Mouse (Mus musculus): ENCODE measurements at regions not wholly inside any gene's neighbourhood (a gene's known extent, or its start where the extent isn't known, plus 50 kb on each side); places are given as distances from the start of the nearest gene placed in this dataset.

DNA sequence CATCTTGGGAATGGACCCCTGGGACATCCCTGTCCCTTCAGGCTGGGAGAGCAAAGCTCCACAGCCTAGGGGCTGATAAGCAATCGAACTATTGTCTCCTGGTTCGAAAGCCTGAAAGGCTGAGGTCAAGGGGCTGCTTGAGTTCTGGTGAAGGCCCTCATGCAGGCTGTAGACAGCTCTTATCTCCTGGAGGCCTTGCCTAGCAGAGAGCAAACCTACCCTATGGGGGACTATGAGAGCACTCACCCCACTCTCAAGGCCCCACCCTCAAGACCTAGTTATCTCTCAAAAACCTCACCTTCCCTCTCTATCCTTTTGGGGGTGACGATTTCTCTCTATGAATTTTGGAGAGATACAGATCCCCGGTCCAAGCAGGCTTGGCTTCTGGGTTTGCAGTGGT is 92.8 kb downstream of the Gadd45g start:
- DNase-seq (ENCODE audit: low spot score) (no peak), ATAC-seq (replicated peaks; ENCODE audit: low FRiP score, low read depth) (no peak)
- Histone ChIP-seq H3K9me3 (replicated peaks; ENCODE audit: low read length) (no peaks in the 10 kb centered on the region), H3K4me3 (replicated peaks; ENCODE audit: low read depth, low read length) (no peak overlapping the region), H3K27me3 (ENCODE audit: insufficient read depth, low read length) (no peaks in the 10 kb centered on the region), H3K36me3 (ENCODE audit: insufficient read depth, low read length) (no peaks in the 10 kb centered on the region), H3K4me2 (ENCODE audit: low read length) (no peak overlapping the region), H3K4me1 (replicated peaks; ENCODE audit: insufficient read depth, low read length) (no peaks in the 10 kb centered on the region), H3K27ac (no peak overlapping the region), H3K9ac (ENCODE audit: low read depth, low read length) (no peak overlapping the region)
- WGBS: 87% methylated on average over 4 of the region's 4 CpGs
- TF ChIP-seq CTCF (IDR thresholded peaks at IDR 0.05; ENCODE audit: low read depth): no peak

DNA sequence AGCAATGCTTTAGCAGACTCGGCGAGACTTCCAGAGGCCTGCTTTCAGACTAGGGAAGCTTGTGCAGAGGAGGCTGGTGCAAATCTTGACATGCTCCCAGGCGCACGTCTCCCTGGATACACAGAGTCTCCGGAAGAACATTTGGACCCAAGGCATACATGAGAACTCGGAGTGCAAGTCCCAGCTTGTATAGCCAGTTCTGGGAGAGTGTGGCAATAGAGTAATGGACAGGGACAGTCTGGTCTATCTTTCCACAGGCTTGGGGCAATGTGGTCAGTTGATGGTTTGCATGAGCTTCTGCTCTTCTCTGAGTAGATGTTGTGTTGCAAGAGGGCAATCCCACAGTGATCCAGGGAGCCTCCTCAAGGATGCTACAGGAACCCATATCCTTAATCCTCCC is 93.2 kb downstream of the Gadd45g start:
- TF ChIP-seq CTCF (IDR thresholded peaks at IDR 0.05; ENCODE audit: low read depth): no peak
- no peaks in the 10 kb centered on the region for H3K9me3 ChIP-seq (replicated peaks; ENCODE audit: low read length)
- no peaks in the 10 kb centered on the region for H3K36me3 ChIP-seq (ENCODE audit: insufficient read depth, low read length)
- H3K9ac ChIP-seq (ENCODE audit: low read depth, low read length): no peak overlapping the region
- no peaks in the 10 kb centered on the region for H3K27me3 ChIP-seq (ENCODE audit: insufficient read depth, low read length)
- no peak overlapping the region for H3K4me3 ChIP-seq (replicated peaks; ENCODE audit: low read depth, low read length)
- no peak for ATAC-seq (replicated peaks; ENCODE audit: low FRiP score, low read depth)
- H3K4me2 ChIP-seq (ENCODE audit: low read length): no peak overlapping the region
- DNase-seq (ENCODE audit: low spot score): no peak
- no peak overlapping the region for H3K27ac ChIP-seq
- 96% methylated on average over 6 of the region's 6 CpGs for WGBS
- no peaks in the 10 kb centered on the region for H3K4me1 ChIP-seq (replicated peaks; ENCODE audit: insufficient read depth, low read length)

- no peaks in the 10 kb centered on the region for H3K36me3 ChIP-seq (ENCODE audit: insufficient read depth, low read length)
- H3K27me3 ChIP-seq (ENCODE audit: insufficient read depth, low read length): no peaks in the 10 kb centered on the region
- H3K27ac ChIP-seq: no peak overlapping the region
- H3K9me3 ChIP-seq (replicated peaks; ENCODE audit: low read length): no peaks in the 10 kb centered on the region
- H3K4me1 ChIP-seq (replicated peaks; ENCODE audit: insufficient read depth, low read length): 0 out of 2 replicates have a peak, but pooled peaks cover 4% of the 10 kb centered on the region
- H3K4me3 ChIP-seq (replicated peaks; ENCODE audit: low read depth, low read length): no peak overlapping the region
- no peak overlapping the region for H3K4me2 ChIP-seq (ENCODE audit: low read length)
- H3K9ac ChIP-seq (ENCODE audit: low read depth, low read length): no peak overlapping the region
- ATAC-seq (replicated peaks; ENCODE audit: low FRiP score, low read depth) (no peak), DNase-seq (ENCODE audit: low spot score) (peak; percentile 73)
- WGBS: 63% methylated on average over 3 of the region's 3 CpGs
- no peak for TF ChIP-seq CTCF (IDR thresholded peaks at IDR 0.05; ENCODE audit: low read depth)
Measured at GRCm38 (mm10) chr13:51946171-51946570, 99.7 kb downstream of the Gadd45g start.

DNA sequence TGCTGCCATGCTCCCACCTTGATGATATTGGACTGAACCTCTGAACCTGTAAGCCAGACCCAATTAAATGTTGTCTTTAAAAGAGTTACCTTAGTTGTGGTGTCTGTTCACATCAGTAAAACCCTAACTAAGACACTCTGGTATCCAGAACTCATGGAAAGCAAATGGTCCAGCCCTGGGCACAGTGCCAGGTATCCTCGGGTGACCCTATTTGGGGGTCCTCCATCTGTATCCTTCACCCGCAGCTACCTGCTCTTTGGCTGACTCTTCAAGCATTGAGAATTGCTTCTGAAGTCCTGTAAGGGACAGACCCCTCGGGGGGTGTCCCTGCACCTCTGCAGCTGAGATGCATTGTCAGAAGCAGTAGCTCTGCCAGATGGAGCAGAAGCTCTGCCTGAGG is 102.4 kb downstream of the Gadd45g start:
- Histone ChIP-seq H3K9ac (ENCODE audit: low read depth, low read length) (no peak overlapping the region), H3K36me3 (ENCODE audit: insufficient read depth, low read length) (no peaks in the 10 kb centered on the region), H3K27me3 (ENCODE audit: insufficient read depth, low read length) (no peaks in the 10 kb centered on the region), H3K9me3 (replicated peaks; ENCODE audit: low read length) (no peaks in the 10 kb centered on the region), H3K4me3 (replicated peaks; ENCODE audit: low read depth, low read length) (no peak overlapping the region), H3K4me2 (ENCODE audit: low read length) (no peak overlapping the region), H3K4me1 (replicated peaks; ENCODE audit: insufficient read depth, low read length) (0 out of 2 replicates have a peak, but pooled peaks cover 4% of the 10 kb centered on the region), H3K27ac (no peak overlapping the region)
- 69% methylated on average over 3 of the region's 3 CpGs for WGBS
- DNase-seq (ENCODE audit: low spot score) (no peak), ATAC-seq (replicated peaks; ENCODE audit: low FRiP score, low read depth) (no peak)
- TF ChIP-seq CTCF (IDR thresholded peaks at IDR 0.05; ENCODE audit: low read depth): no peak

- Histone ChIP-seq H3K36me3 (ENCODE audit: insufficient read depth, low read length) (no peaks in the 10 kb centered on the region), H3K4me3 (replicated peaks; ENCODE audit: low read depth, low read length) (no peak overlapping the region), H3K9me3 (replicated peaks; ENCODE audit: low read length) (no peaks in the 10 kb centered on the region), H3K4me2 (ENCODE audit: low read length) (no peak overlapping the region), H3K9ac (ENCODE audit: low read depth, low read length) (no peak overlapping the region), H3K4me1 (replicated peaks; ENCODE audit: insufficient read depth, low read length) (no peaks in the 10 kb centered on the region), H3K27me3 (ENCODE audit: insufficient read depth, low read length) (no peaks in the 10 kb centered on the region), H3K27ac (no peak overlapping the region)
- no peak for ATAC-seq (replicated peaks; ENCODE audit: low FRiP score, low read depth)
- WGBS: 82% methylated on average over 7 of the region's 7 CpGs
- no peak for DNase-seq (ENCODE audit: low spot score)
- TF ChIP-seq CTCF (IDR thresholded peaks at IDR 0.05; ENCODE audit: low read depth): no peak
Measured at GRCm38 (mm10) chr13:51951506-51952038, 105.1 kb downstream of the Gadd45g start.

- H3K27ac ChIP-seq: no peak overlapping the region
- WGBS: 37% methylated on average over 4 of the region's 4 CpGs
- no peak overlapping the region for H3K9ac ChIP-seq (ENCODE audit: low read depth, low read length)
- H3K36me3 ChIP-seq (ENCODE audit: insufficient read depth, low read length): no peaks in the 10 kb centered on the region
- no peak overlapping the region for H3K4me2 ChIP-seq (ENCODE audit: low read length)
- no peak for DNase-seq (ENCODE audit: low spot score)
- no peaks in the 10 kb centered on the region for H3K9me3 ChIP-seq (replicated peaks; ENCODE audit: low read length)
- ATAC-seq (replicated peaks; ENCODE audit: low FRiP score, low read depth): no peak
- no peak overlapping the region for H3K4me3 ChIP-seq (replicated peaks; ENCODE audit: low read depth, low read length)
- TF ChIP-seq CTCF (IDR thresholded peaks at IDR 0.05; ENCODE audit: low read depth): no peak
- H3K27me3 ChIP-seq (ENCODE audit: insufficient read depth, low read length): no peaks in the 10 kb centered on the region
- peaks cover 2% of the 10 kb centered on the region; the same call in 1 of the 2 replicates for H3K4me1 ChIP-seq (replicated peaks; ENCODE audit: insufficient read depth, low read length)
Measured at GRCm38 (mm10) chr13:51953084-51953483, 106.6 kb downstream of the Gadd45g start.

DNA sequence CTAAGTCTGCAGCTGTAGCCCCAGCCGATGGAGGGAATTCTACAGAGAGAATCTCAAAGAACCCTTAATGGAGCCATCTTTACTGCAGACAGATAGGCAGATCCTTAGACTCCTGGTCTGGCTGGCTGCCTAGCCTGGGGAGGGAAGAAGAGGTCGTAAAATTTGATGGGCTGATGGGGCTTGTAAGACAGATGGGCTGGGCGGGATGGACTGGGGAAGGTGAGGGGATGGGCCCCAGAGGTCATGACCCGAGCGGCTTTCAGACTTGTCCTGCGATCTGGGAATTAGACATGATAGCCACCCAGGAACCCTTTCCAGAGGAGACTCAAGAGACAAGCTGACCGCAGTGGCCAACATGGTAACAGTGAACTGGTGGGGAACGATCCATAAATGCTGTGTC is 107.1 kb downstream of the Gadd45g start:
- Histone ChIP-seq H3K9me3 (replicated peaks; ENCODE audit: low read length) (no peaks in the 10 kb centered on the region), H3K27ac (no peak overlapping the region), H3K27me3 (ENCODE audit: insufficient read depth, low read length) (no peaks in the 10 kb centered on the region), H3K4me3 (replicated peaks; ENCODE audit: low read depth, low read length) (no peak overlapping the region), H3K4me2 (ENCODE audit: low read length) (no peak overlapping the region), H3K9ac (ENCODE audit: low read depth, low read length) (no peak overlapping the region), H3K36me3 (ENCODE audit: insufficient read depth, low read length) (no peaks in the 10 kb centered on the region), H3K4me1 (replicated peaks; ENCODE audit: insufficient read depth, low read length) (peaks cover 3% of the 10 kb centered on the region; the same call in 1 of the 2 replicates)
- TF ChIP-seq CTCF (IDR thresholded peaks at IDR 0.05; ENCODE audit: low read depth): no peak
- DNase-seq (ENCODE audit: low spot score) (no peak), ATAC-seq (replicated peaks; ENCODE audit: low FRiP score, low read depth) (no peak)
- WGBS: 42% methylated on average over 8 of the region's 8 CpGs
